Mouse (Mus musculus) naive thymus-derived CD4-positive, alpha-beta T cell, adult 2 months (primary cell): ENCODE data around the gene Lbx2.

Source experiments
- DNase-seq: peaks from one replicate; pipeline ENCODE4 v3.0.0-alpha.2; 2011; ENCODE audit warnings: low read depth

The Lbx2 gene

DNA sequence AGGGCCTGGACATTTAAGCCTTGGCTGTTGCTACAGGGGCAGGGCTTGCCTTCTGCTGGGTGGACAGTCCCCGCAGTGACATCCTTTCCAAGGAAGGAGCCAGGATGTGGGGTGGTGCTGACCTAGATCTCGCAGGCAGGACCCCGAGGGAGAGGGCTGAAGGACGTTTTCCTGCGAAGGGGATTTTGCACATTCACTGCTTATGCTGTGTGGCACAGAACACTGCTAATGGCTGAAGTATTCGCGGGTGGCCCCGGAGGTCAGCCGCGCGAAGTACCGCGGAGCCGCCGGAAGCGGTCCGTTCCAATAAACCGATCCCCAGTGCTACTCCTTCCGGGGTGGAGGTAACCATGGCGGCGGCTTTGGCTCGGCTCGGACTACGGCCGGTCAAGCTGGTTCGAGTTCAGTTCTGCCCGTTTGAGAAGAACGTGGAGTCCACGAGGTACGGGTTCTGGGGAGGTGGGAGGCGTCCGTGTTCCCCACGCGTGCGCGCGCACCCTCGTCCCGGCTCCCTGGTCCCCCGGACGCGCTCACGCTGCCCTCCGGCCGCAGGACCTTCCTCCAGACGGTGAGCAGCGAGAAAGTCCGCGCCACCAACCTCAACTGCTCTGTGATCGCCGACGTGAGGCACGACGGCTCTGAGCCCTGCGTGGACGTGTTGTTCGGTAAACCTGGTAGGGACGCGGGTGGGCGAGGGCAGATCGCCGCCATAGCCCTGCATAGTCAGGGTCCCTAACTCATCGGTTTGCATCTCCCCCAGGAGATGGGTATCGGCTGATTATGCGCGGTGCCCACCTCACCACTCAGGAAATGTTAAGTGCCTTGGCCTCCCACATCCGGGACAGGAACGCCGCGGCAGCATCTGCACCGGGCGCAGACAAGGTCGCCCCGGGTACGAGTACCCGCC lies 22.8 kb downstream of the Lbx2 start, which contains the start of gene Mrpl53:
Gene Mrpl53 (plus strand): TSS at position 279 of the 907 bp plus-strand sequence.
- peak; percentile 71 for DNase-seq

- no peak for DNase-seq
These were observed 25.5 kb downstream of the Lbx2 start for GRCm38 (mm10) chr6:83111510-83112136.

GRCm38 (mm10) chr6:83115011-83115671 lies 29.0 kb downstream of the Lbx2 start, which contains the start of gene Mogs:
Gene Mogs (plus strand): TSS chr6:83115496.
- peak; percentile 89 for DNase-seq

DNA sequence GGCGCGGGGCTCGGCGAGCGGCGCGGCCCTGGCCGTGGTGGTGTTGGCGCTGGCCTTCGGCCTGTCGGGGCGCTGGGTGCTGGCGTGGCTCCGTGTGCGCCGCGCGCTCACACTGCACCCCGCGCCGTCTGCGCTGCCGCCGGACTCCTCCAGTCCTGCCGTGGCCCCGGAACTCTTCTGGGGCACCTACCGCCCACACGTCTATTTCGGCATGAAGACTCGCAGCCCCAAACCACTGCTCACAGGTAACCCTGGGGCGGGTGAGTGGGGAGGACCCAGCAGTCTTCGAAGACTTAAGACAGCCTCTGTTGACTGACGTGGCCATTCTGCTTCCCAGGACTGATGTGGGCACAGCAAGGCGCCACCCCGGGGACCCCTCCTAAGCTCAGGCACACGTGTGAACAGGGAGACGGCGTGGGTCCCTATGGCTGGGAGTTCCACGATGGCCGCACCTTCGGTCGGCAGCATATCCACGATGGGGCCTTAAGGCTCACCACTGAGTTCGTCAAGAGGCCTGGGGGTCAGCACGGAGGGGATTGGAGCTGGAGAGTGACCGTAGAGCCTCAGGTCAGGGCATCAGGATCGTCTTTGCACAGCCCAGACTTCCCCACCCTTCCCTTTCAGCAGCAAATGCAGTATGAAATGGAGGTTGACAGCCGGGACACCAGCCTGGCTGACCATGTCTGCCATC lies 29.7 kb downstream of the Lbx2 start:
- DNase-seq = peak; percentile 65

DNA sequence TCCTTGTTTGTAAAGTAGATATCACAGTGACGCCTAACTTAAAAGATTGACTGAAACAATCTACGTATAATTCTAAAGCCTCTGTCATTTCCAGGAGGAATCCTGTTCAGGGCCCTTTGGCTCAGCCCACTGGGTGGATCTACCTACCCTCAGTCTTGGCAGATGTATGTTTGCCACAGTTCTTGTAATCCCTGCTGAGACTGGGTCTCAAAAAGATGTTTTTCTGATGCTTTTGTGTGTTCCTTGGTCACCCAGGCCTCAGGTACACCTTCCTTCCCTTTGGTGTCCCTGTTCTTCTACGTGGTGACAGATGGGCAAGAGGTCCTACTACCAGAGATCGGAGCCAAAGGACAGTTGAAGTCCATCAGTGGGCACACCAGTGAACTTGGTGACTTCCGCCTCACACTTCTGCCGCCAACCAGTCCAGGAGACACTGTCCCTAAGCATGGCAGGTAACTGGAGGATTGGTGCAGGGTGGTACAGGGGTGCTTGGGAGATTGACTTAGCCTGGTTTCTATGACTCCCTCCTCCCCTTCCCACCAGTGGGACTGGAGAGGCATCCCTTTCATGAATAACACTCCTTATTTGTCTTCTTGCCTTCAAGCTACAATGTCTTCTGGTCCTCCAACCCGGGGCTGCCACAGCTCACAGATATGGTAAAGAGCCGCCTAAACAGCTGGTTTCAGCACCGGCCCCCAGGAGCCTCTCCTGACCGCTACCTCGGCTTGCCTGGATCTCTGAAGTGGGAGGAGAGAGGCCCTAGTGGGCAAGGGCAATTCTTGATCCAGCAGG lies 30.4 kb downstream of the Lbx2 start:
- peak; percentile 13 for DNase-seq

DNA sequence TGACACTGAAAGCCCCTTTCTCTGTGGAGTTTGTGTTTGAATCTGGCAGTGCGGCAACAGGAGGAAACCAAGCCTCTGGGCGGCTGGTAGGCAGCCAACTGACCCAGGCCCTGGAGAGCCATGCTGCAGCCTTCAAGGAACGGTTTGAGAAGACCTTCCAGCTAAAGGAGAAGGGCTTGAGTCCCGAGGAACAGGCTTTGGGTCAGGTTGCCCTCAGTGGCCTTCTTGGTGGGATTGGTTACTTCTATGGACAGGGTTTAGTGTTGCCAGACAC lies 30.9 kb downstream of the Lbx2 start:
- DNase-seq = peak; percentile 7

DNA sequence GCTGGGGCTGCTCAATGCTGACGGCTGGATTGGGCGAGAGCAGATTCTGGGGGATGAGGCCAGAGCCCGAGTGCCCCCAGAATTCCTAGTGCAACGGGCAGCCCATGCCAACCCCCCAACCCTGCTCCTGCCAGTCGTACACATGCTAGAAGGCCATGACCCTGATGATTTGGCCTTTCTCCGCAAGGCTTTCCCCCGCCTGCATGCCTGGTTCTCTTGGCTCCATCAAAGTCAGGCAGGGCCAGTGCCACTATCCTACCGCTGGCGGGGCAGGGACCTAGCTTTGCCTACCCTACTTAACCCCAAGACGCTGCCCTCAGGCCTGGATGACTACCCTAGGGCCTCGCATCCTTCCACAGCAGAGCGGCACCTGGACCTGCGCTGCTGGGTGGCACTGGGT lies 31.4 kb downstream of the Lbx2 start:
- no peak for DNase-seq

- no peak for DNase-seq
These were observed 32.2 kb downstream of the Lbx2 start for GRCm38 (mm10) chr6:83118369-83118768.

- peak; percentile 47 for DNase-seq
These were observed 32.9 kb downstream of the Lbx2 start for GRCm38 (mm10) chr6:83118825-83119733.

DNA sequence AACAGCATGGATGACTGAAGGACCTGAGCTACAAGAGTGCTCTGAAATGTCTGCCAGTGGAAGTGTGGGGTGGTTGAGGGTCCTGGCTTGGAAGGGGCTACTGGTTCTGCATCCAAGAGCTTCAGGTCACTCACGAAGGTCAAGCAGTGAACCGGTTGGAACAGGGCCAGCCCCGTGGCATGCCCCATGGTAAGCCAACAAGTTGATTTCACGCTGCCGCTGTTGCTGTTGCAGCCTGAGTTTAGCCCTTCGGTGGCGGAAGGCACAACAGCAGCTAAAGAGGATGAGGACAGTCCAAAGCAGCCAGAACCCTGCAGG lies 33.5 kb downstream of the Lbx2 start:
- DNase-seq = no peak

DNA sequence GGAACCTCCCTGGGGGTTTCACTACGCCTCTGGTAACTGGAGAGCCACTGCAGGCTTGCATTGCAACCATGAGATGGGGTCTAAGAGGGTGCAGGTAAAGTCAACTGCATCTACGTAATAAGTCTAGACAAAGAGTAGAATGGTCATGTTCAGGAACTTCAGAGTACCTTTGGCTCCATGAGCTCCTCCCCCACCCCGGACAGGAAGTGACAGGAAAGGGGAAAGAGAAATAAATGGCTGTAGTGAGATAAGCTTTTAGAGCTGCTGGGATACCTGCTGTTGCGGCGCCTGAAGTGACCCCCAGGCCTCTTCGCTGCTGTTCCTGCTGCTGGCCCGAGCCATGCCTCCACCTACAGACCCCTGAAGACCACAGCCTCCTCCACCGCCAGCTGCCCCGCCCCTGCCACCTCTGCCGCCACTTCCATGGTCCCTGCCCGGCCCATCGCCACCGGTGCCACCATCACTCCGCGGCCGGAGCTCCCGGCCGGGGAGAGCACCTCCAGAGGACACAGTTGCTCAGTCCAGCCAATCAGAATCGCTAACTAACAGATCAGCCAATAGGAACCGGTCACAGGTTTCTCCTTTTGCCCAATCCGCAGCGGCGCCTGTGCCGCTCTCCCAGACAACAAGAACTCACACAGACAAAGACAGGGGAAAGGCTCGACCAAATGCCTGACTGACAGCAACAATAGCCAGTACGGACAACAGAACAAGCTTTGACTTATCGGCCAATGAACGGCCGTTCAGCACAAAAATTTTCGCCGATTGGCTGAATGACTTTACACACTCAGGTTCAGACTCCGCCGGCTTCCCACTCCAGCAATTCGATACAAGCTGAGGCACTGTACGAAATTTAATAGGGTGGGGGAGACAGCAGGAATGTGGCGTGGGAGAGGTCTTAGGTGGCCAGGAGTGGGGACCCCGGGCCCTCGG lies 35.0 kb downstream of the Lbx2 start, which contains the start of gene Wbp1:
Gene Wbp1 (minus strand): TSS at position 630 of the 933 bp plus-strand sequence.
- DNase-seq = peak; percentile 97

- DNase-seq = peak; percentile 21
These were observed 35.9 kb downstream of the Lbx2 start for GRCm38 (mm10) chr6:83121863-83122710.

DNA sequence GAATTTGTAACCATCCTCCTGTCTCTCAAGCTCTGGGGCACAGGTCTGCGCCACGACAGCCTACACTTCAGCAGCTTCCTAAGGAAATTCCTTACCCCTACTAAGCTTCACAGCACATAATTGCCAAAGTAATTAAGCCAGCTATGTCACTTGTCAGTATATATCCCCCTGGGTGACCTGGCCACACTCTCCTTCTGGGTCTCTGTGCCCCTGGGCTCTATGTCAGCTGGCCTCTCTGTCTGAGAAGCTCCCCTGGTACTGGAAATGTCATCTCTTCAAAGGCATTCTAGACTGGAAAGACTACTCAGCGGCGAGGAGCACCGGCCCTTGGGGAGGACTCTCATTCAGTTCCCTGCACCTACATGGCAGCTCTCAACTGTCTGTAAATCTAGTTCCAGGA lies 36.8 kb downstream of the Lbx2 start:
- DNase-seq = peak; percentile 9

GRCm38 (mm10) chr6:83124851-83125312 lies 38.7 kb downstream of the Lbx2 start:
- DNase-seq = peak; percentile 96

GRCm38 (mm10) chr6:83125331-83125730 lies 39.2 kb downstream of the Lbx2 start, which contains the start of gene Ino80b:
Gene Ino80b (minus strand): TSS chr6:83125431.
- DNase-seq = no peak

DNA sequence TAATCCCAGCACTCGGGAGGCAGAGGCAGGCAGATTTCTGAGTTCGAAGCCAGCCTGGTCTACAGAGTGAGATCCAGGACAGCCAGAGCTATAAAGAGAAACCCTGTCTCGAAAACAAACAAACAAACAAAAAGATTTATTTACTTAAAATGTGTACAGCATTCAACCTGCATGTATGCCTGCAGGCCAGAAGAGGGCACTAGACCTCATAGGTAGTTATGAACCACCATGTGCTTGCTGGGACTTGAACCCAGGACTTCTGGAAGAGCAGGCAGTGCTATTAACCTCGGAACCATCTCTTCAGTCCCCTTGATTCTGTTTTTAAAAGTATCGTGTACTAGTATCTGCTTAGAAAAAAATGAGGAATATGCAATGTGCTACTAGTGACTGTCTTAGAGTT lies 41.3 kb downstream of the Lbx2 start:
- no peak for DNase-seq

DNA sequence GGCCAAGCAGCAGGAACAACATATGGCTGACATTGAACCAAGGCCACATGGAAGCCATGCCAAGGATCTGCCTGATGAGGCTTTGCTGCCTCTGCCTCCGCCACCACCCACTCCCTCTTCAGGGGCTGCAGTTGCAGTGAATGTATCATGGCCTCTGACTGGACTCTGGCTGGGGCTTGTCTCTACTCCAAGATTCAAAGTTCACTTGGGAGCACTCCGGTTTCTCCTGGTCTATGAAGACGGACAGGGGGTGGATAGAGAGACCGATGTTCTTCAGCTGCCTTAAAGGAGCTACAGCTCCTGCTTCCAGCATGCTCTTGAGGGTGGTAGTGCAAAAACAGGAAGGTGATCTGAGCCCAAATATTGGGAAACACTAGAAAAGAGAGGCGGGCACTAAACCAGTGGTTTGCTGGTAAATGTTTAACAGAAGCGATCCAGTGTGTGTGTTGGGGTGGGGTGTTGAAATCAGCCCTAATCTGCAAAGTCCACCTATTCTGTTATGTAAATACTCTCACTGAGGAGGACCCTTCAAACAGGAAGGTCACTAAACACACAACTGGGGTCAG lies 45.4 kb downstream of the Lbx2 start:
- DNase-seq = no peak
